Mouse (Mus musculus): ENCODE measurements around the gene Zfp273.
"Not testable (repeated sequence)": the region's sequence is repeated elsewhere in the genome, so short reads cannot be mapped to it uniquely, and the experiment has no call there.

Zfp273 gene

GRCm38 (mm10) chr13:67867899-67868298 lies 54.4 kb downstream of the Zfp273 start:
- no peak for DNase-seq

- DNase-seq = not testable (repeated sequence)
These were observed 62.6 kb downstream of the Zfp273 start for GRCm38 (mm10) chr13:67876049-67876698.

Measured in cerebellum, adult 18-20 months (tissue).